Mouse (Mus musculus) thymus, postnatal 4 days (tissue): ENCODE results near the gene Oard1.

Experiments
- DNase-seq: peaks from one replicate; pipeline ENCODE4 v3.0.0; 2021

The Oard1 gene

GRCm38 (mm10) chr17:48437421-48437911 is 27.7 kb downstream of the Oard1 start:
- DNase-seq, result no peak

- no peak for DNase-seq
Observed at GRCm38 (mm10) chr17:48442745-48443457, 33.1 kb downstream of the Oard1 start.

GRCm38 (mm10) chr17:48443542-48444145 is 33.8 kb downstream of the Oard1 start:
- DNase-seq, result no peak

- no peak for DNase-seq
Observed at GRCm38 (mm10) chr17:48447675-48448074, 37.9 kb downstream of the Oard1 start.

GRCm38 (mm10) chr17:48450666-48451352 is 41.0 kb downstream of the Oard1 start:
- DNase-seq, result no peak

- DNase-seq, result no peak
Observed at GRCm38 (mm10) chr17:48451353-48451675, 41.5 kb downstream of the Oard1 start, which contains the start of gene Tspo2. Gene Tspo2 (minus strand): TSS chr17:48451522.

- no peak for DNase-seq
Observed at GRCm38 (mm10) chr17:48451753-48452444, 42.1 kb downstream of the Oard1 start.

GRCm38 (mm10) chr17:48453489-48453888 is 43.7 kb downstream of the Oard1 start:
- peak; percentile 50 for DNase-seq

- DNase-seq, result no peak
Observed at GRCm38 (mm10) chr17:48454190-48454589, 44.4 kb downstream of the Oard1 start.

GRCm38 (mm10) chr17:48454688-48455087 is 44.9 kb downstream of the Oard1 start, which contains the start of gene Unc5cl:
Gene Unc5cl (plus strand): TSS chr17:48454901.
- no peak for DNase-seq

GRCm38 (mm10) chr17:48455955-48456354 is 46.1 kb downstream of the Oard1 start:
- DNase-seq, result no peak

- DNase-seq, result no peak
Observed at GRCm38 (mm10) chr17:48457971-48458653, 48.3 kb downstream of the Oard1 start.

- peak; percentile 75 for DNase-seq
Observed at GRCm38 (mm10) chr17:48462096-48462495, 52.3 kb downstream of the Oard1 start.

- no peak for DNase-seq
Observed at GRCm38 (mm10) chr17:48463391-48463790, 53.6 kb downstream of the Oard1 start.
